Mouse (Mus musculus): ENCODE measurements at regions not wholly inside any gene's neighbourhood (a gene's known extent, or its start where the extent isn't known, plus 50 kb on each side); places are given as distances from the start of the nearest gene placed in this dataset.

- 94% methylated on average over 1 of the region's 1 CpGs for WGBS
- ATAC-seq (ENCODE audit: low FRiP score): no peak
- Histone ChIP-seq H3K4me2 (replicated peaks; ENCODE audit: low read depth, low read length) (no peak overlapping the region), H3K27me3 (ENCODE audit: control insufficient read depth, insufficient read depth, low read length) (no peaks in the 10 kb centered on the region), H3K4me3 (ENCODE audit: low read depth, low read length) (no peak overlapping the region), H3K4me1 (replicated peaks; ENCODE audit: control insufficient read depth, insufficient read depth, low read length) (no peaks in the 10 kb centered on the region), H3K36me3 (ENCODE audit: control insufficient read depth, insufficient read depth, low read length) (no peaks in the 10 kb centered on the region), H3K9me3 (ENCODE audit: control insufficient read depth, low read length) (no peaks in the 10 kb centered on the region), H3K27ac (ENCODE audit: low read depth, low read length) (no peak overlapping the region), H3K9ac (ENCODE audit: low read depth, low read length) (no peak overlapping the region)
- no peak for DNase-seq (ENCODE audit: low spot score)
Observed at GRCm38 (mm10) chr13:25483309-25483708, 213.0 kb upstream of the Nrsn1 start.

GRCm38 (mm10) chr13:25451917-25452316 is 181.6 kb upstream of the Nrsn1 start:
- H3K4me3 ChIP-seq (ENCODE audit: low read depth, low read length): no peak overlapping the region

GRCm38 (mm10) chr13:25451357-25451861 is 181.1 kb upstream of the Nrsn1 start:
- H3K4me2 ChIP-seq (replicated peaks; ENCODE audit: low read depth, low read length): peak overlapping the region; percentile 17; the same call in 1 of the 2 replicates

More at GRCm38 (mm10) chr13:25451917-25452316, 181.6 kb upstream of the Nrsn1 start:
- Histone ChIP-seq H3K36me3 (ENCODE audit: control insufficient read depth, insufficient read depth, low read length) (no peaks in the 10 kb centered on the region), H3K27me3 (ENCODE audit: control insufficient read depth, insufficient read depth, low read length) (no peaks in the 10 kb centered on the region), H3K9me3 (ENCODE audit: control insufficient read depth, low read length) (no peaks in the 10 kb centered on the region), H3K27ac (ENCODE audit: low read depth, low read length) (peak overlapping the region; percentile 2; the same call in 1 of the 2 replicates), H3K9ac (ENCODE audit: low read depth, low read length) (peak overlapping the region; percentile 49; the same call in 1 of the 2 replicates), H3K4me1 (replicated peaks; ENCODE audit: control insufficient read depth, insufficient read depth, low read length) (peaks cover 3% of the 10 kb centered on the region; the same call in 1 of the 2 replicates), H3K4me2 (replicated peaks; ENCODE audit: low read depth, low read length) (no peak overlapping the region)
- WGBS: 73% methylated on average over 9 of the region's 9 CpGs
- ATAC-seq (ENCODE audit: low FRiP score): no peak
- DNase-seq (ENCODE audit: low spot score): no peak

GRCm38 (mm10) chr13:25429701-25430418 is 159.6 kb upstream of the Nrsn1 start:
- no peaks in the 10 kb centered on the region for H3K36me3 ChIP-seq (ENCODE audit: control insufficient read depth, insufficient read depth, low read length)
- DNase-seq (ENCODE audit: low spot score) (no peak), ATAC-seq (ENCODE audit: low FRiP score) (no peak)
- H3K27ac ChIP-seq (ENCODE audit: low read depth, low read length): no peak overlapping the region
- H3K4me1 ChIP-seq (replicated peaks; ENCODE audit: control insufficient read depth, insufficient read depth, low read length): no peaks in the 10 kb centered on the region
- H3K27me3 ChIP-seq (ENCODE audit: control insufficient read depth, insufficient read depth, low read length): no peaks in the 10 kb centered on the region
- 82% methylated on average over 6 of the region's 6 CpGs for WGBS
- H3K4me2 ChIP-seq (replicated peaks; ENCODE audit: low read depth, low read length): no peak overlapping the region
- no peak overlapping the region for H3K4me3 ChIP-seq (ENCODE audit: low read depth, low read length)
- H3K9me3 ChIP-seq (ENCODE audit: control insufficient read depth, low read length): no peaks in the 10 kb centered on the region
- H3K9ac ChIP-seq (ENCODE audit: low read depth, low read length): no peak overlapping the region

More at GRCm38 (mm10) chr13:25451357-25451861, 181.1 kb upstream of the Nrsn1 start:
- DNase-seq (ENCODE audit: low spot score) (peak; percentile 29), ATAC-seq (ENCODE audit: low FRiP score) (0 out of 2 replicates have a peak, but pooled peaks have one; percentile 51)
- Histone ChIP-seq H3K9ac (ENCODE audit: low read depth, low read length) (peak overlapping the region; percentile 49; the same call in 1 of the 2 replicates), H3K36me3 (ENCODE audit: control insufficient read depth, insufficient read depth, low read length) (no peaks in the 10 kb centered on the region), H3K9me3 (ENCODE audit: control insufficient read depth, low read length) (no peaks in the 10 kb centered on the region), H3K4me3 (ENCODE audit: low read depth, low read length) (no peak overlapping the region), H3K4me1 (replicated peaks; ENCODE audit: control insufficient read depth, insufficient read depth, low read length) (peaks cover 3% of the 10 kb centered on the region; the same call in 1 of the 2 replicates), H3K27ac (ENCODE audit: low read depth, low read length) (peak overlapping the region; percentile 2; the same call in 1 of the 2 replicates), H3K27me3 (ENCODE audit: control insufficient read depth, insufficient read depth, low read length) (no peaks in the 10 kb centered on the region)
- WGBS: 22% methylated on average over 13 of the region's 13 CpGs

- peak overlapping the region; percentile 62 for H3K27ac ChIP-seq (ENCODE audit: low read depth, low read length)
- 0 out of 2 replicates have a peak, but pooled peaks cover 2% of the 10 kb centered on the region for H3K4me1 ChIP-seq (replicated peaks; ENCODE audit: control insufficient read depth, insufficient read depth, low read length)
- no peaks in the 10 kb centered on the region for H3K27me3 ChIP-seq (ENCODE audit: control insufficient read depth, insufficient read depth, low read length)
- H3K4me3 ChIP-seq (ENCODE audit: low read depth, low read length): no peak overlapping the region
- peak; percentile 64 for DNase-seq (ENCODE audit: low spot score)
- H3K36me3 ChIP-seq (ENCODE audit: control insufficient read depth, insufficient read depth, low read length): no peaks in the 10 kb centered on the region
- no peaks in the 10 kb centered on the region for H3K9me3 ChIP-seq (ENCODE audit: control insufficient read depth, low read length)
- WGBS: 39% methylated on average over 3 of the region's 3 CpGs
- ATAC-seq (ENCODE audit: low FRiP score): peak; percentile 78
- no peak overlapping the region for H3K4me2 ChIP-seq (replicated peaks; ENCODE audit: low read depth, low read length)
- no peak overlapping the region for H3K9ac ChIP-seq (ENCODE audit: low read depth, low read length)
Observed at GRCm38 (mm10) chr13:25403182-25403795, 133.0 kb upstream of the Nrsn1 start.

- Histone ChIP-seq H3K4me1 (replicated peaks; ENCODE audit: control insufficient read depth, insufficient read depth, low read length) (0 out of 2 replicates have a peak, but pooled peaks cover 2% of the 10 kb centered on the region), H3K4me3 (ENCODE audit: low read depth, low read length) (no peak overlapping the region), H3K9me3 (ENCODE audit: control insufficient read depth, low read length) (no peaks in the 10 kb centered on the region), H3K9ac (ENCODE audit: low read depth, low read length) (no peak overlapping the region), H3K27ac (ENCODE audit: low read depth, low read length) (peak overlapping the region; percentile 62; the same call in 1 of the 2 replicates), H3K4me2 (replicated peaks; ENCODE audit: low read depth, low read length) (no peak overlapping the region), H3K27me3 (ENCODE audit: control insufficient read depth, insufficient read depth, low read length) (no peaks in the 10 kb centered on the region), H3K36me3 (ENCODE audit: control insufficient read depth, insufficient read depth, low read length) (no peaks in the 10 kb centered on the region)
- DNase-seq (ENCODE audit: low spot score): peak; percentile 36
- 27% methylated on average over 2 of the region's 2 CpGs for WGBS
- ATAC-seq (ENCODE audit: low FRiP score): 0 out of 2 replicates have a peak, but pooled peaks have one; percentile 41
Observed at GRCm38 (mm10) chr13:25402691-25403090, 132.4 kb upstream of the Nrsn1 start.

- Histone ChIP-seq H3K4me1 (replicated peaks; ENCODE audit: control insufficient read depth, insufficient read depth, low read length) (0 out of 2 replicates have a peak, but pooled peaks cover 2% of the 10 kb centered on the region), H3K4me3 (ENCODE audit: low read depth, low read length) (no peak overlapping the region), H3K9me3 (ENCODE audit: control insufficient read depth, low read length) (no peaks in the 10 kb centered on the region), H3K36me3 (ENCODE audit: control insufficient read depth, insufficient read depth, low read length) (no peaks in the 10 kb centered on the region), H3K9ac (ENCODE audit: low read depth, low read length) (no peak overlapping the region), H3K27ac (ENCODE audit: low read depth, low read length) (peak overlapping the region; percentile 7; the same call in 1 of the 2 replicates), H3K27me3 (ENCODE audit: control insufficient read depth, insufficient read depth, low read length) (no peaks in the 10 kb centered on the region), H3K4me2 (replicated peaks; ENCODE audit: low read depth, low read length) (no peak overlapping the region)
- DNase-seq (ENCODE audit: low spot score): peak; percentile 25
- 41% methylated on average over 9 of the region's 9 CpGs for WGBS
- peak; percentile 56; the same call in 1 of the 2 replicates for ATAC-seq (ENCODE audit: low FRiP score)
Observed at GRCm38 (mm10) chr13:25401936-25402504, 131.7 kb upstream of the Nrsn1 start.

GRCm38 (mm10) chr13:25392770-25393290 is 122.5 kb upstream of the Nrsn1 start:
- DNase-seq (ENCODE audit: low spot score): no peak

More at GRCm38 (mm10) chr13:25392770-25393290, 122.5 kb upstream of the Nrsn1 start:
- Histone ChIP-seq H3K27me3 (ENCODE audit: control insufficient read depth, insufficient read depth, low read length) (no peaks in the 10 kb centered on the region), H3K9ac (ENCODE audit: low read depth, low read length) (no peak overlapping the region), H3K4me1 (replicated peaks; ENCODE audit: control insufficient read depth, insufficient read depth, low read length) (no peaks in the 10 kb centered on the region), H3K36me3 (ENCODE audit: control insufficient read depth, insufficient read depth, low read length) (no peaks in the 10 kb centered on the region), H3K9me3 (ENCODE audit: control insufficient read depth, low read length) (no peaks in the 10 kb centered on the region), H3K27ac (ENCODE audit: low read depth, low read length) (no peak overlapping the region), H3K4me3 (ENCODE audit: low read depth, low read length) (no peak overlapping the region), H3K4me2 (replicated peaks; ENCODE audit: low read depth, low read length) (no peak overlapping the region)
- WGBS: 84% methylated on average over 5 of the region's 5 CpGs
- ATAC-seq (ENCODE audit: low FRiP score): no peak
